Mouse (Mus musculus) left cerebral cortex, adult 9 months (tissue): ENCODE measurements around the gene Utp6.

ENCODE experiments used
- DNase-seq, 2 experiments: peaks; one replicate each; pipeline ENCODE4 v3.0.0; 2022; ENCODE audit warnings: low spot score in 2 of 2

Gene Utp6

DNA sequence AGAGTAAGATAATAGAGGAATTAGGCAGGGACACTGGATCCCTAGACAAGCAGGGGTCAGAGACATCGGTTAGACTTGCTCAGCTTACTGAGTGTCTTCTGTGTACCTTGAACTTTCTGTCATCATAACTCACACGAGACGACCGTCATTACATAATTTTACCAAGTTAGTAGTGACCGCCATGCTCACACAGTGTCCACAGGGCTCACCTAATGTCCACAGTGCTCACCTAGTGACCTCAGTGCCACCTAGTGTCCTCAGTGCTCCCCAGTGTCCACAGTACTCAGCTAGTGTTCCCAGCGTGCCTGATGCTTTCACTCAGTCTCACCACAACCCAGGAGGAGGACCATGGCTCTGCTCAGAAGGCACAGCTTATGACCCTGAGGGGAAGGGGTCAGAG lies 77.4 kb downstream of the Utp6 start:
- no peak for DNase-seq
